Mouse (Mus musculus): ENCODE results near the gene Prpf3. TPM values are rescaled to one million over a fixed set of nuclear protein-coding genes. Genes with fewer than 3 reads are reported as not detected.

The Prpf3 gene
- polyA plus RNA-seq, 1 experiment from 2014 or later = 80.7 TPM

- no peak overlapping the region for H3K9ac ChIP-seq (ENCODE audit: low read length)
- ATAC-seq (ENCODE audit: insufficient number of reproducible peaks, low FRiP score, low TSS enrichment, low read depth) = no peak
- H3K4me2 ChIP-seq (ENCODE audit: low read depth, severe bottlenecking) = no peak overlapping the region
- no peak for DNase-seq (ENCODE audit: low spot score)
- 90% methylated on average over 4 of the region's 4 CpGs for WGBS
- H3K4me1 ChIP-seq (ENCODE audit: control insufficient read depth, insufficient read depth, low read length) = no peaks in the 10 kb centered on the region
- H3K27me3 ChIP-seq (ENCODE audit: control insufficient read depth, insufficient read depth, low read length) = no peaks in the 10 kb centered on the region
- no peak overlapping the region for H3K27ac ChIP-seq (replicated peaks; ENCODE audit: low read depth, low read length)
- no peaks in the 10 kb centered on the region for H3K9me3 ChIP-seq (ENCODE audit: control insufficient read depth, low read length)
- no peaks in the 10 kb centered on the region; the same call in 1 of the 2 replicates for H3K36me3 ChIP-seq (ENCODE audit: control insufficient read depth, insufficient read depth, low read length)
- H3K4me3 ChIP-seq (ENCODE audit: low read depth, low read length) = no peak overlapping the region
Observed at GRCm38 (mm10) chr3:95798756-95799155, 56.9 kb downstream of the Prpf3 start.

- Histone ChIP-seq H3K36me3 (ENCODE audit: control insufficient read depth, insufficient read depth, low read length) (no peaks in the 10 kb centered on the region), H3K4me2 (ENCODE audit: low read depth, severe bottlenecking) (no peak overlapping the region), H3K9ac (ENCODE audit: low read length) (no peak overlapping the region), H3K4me1 (ENCODE audit: control insufficient read depth, insufficient read depth, low read length) (no peaks in the 10 kb centered on the region), H3K4me3 (ENCODE audit: low read depth, low read length) (no peak overlapping the region), H3K9me3 (ENCODE audit: control insufficient read depth, low read length) (no peaks in the 10 kb centered on the region), H3K27ac (replicated peaks; ENCODE audit: low read depth, low read length) (no peak overlapping the region), H3K27me3 (ENCODE audit: control insufficient read depth, insufficient read depth, low read length) (no peaks in the 10 kb centered on the region)
- no peak for DNase-seq (ENCODE audit: low spot score)
- ATAC-seq (ENCODE audit: insufficient number of reproducible peaks, low FRiP score, low TSS enrichment, low read depth) = no peak
- WGBS = 90% methylated on average over 1 of the region's 1 CpGs
Observed at GRCm38 (mm10) chr3:95794299-95794698, 61.4 kb downstream of the Prpf3 start.

- H3K4me1 ChIP-seq (ENCODE audit: control insufficient read depth, insufficient read depth, low read length) = no peaks in the 10 kb centered on the region
- H3K4me3 ChIP-seq (ENCODE audit: low read depth, low read length) = no peak overlapping the region
- H3K27ac ChIP-seq (replicated peaks; ENCODE audit: low read depth, low read length) = no peak overlapping the region
- H3K9ac ChIP-seq (ENCODE audit: low read length) = no peak overlapping the region
- H3K9me3 ChIP-seq (ENCODE audit: control insufficient read depth, low read length) = no peaks in the 10 kb centered on the region
- no peak for ATAC-seq (ENCODE audit: insufficient number of reproducible peaks, low FRiP score, low TSS enrichment, low read depth)
- WGBS = 83% methylated on average over 2 of the region's 2 CpGs
- no peaks in the 10 kb centered on the region for H3K36me3 ChIP-seq (ENCODE audit: control insufficient read depth, insufficient read depth, low read length)
- no peak overlapping the region for H3K4me2 ChIP-seq (ENCODE audit: low read depth, severe bottlenecking)
- DNase-seq (ENCODE audit: low spot score) = no peak
- no peaks in the 10 kb centered on the region for H3K27me3 ChIP-seq (ENCODE audit: control insufficient read depth, insufficient read depth, low read length)
Observed at GRCm38 (mm10) chr3:95793662-95794061, 62.0 kb downstream of the Prpf3 start.

- Histone ChIP-seq H3K27me3 (ENCODE audit: control insufficient read depth, insufficient read depth, low read length) (no peaks in the 10 kb centered on the region), H3K9ac (ENCODE audit: low read length) (no peak overlapping the region), H3K4me3 (ENCODE audit: low read depth, low read length) (no peak overlapping the region), H3K9me3 (ENCODE audit: control insufficient read depth, low read length) (no peaks in the 10 kb centered on the region), H3K4me1 (ENCODE audit: control insufficient read depth, insufficient read depth, low read length) (no peaks in the 10 kb centered on the region), H3K36me3 (ENCODE audit: control insufficient read depth, insufficient read depth, low read length) (peaks cover 12% of the 10 kb centered on the region), H3K4me2 (ENCODE audit: low read depth, severe bottlenecking) (no peak overlapping the region), H3K27ac (replicated peaks; ENCODE audit: low read depth, low read length) (no peak overlapping the region)
- WGBS = 93% methylated on average over 4 of the region's 4 CpGs
- no peak for DNase-seq (ENCODE audit: low spot score)
- no peak for ATAC-seq (ENCODE audit: insufficient number of reproducible peaks, low FRiP score, low TSS enrichment, low read depth)
Observed at GRCm38 (mm10) chr3:95785501-95785900, 70.2 kb downstream of the Prpf3 start.

Other genes with a start within 250 kb of the Prpf3 start
- gene Ensa, start 230.9 kb downstream of the Prpf3 start, polyA plus RNA-seq (2014; fragmentation: Nextera tagmentation; extraction: Ambion mirVana) = 78.7 and 81.8 TPM in 2 replicates
- gene Mcl1, start 197.1 kb downstream of the Prpf3 start, polyA plus RNA-seq (2014; fragmentation: Nextera tagmentation; extraction: Ambion mirVana) = 63.2 and 67.9 TPM in 2 replicates
- 0.29 and 0.71 TPM in 2 replicates for gene Adamtsl4, start 168.0 kb downstream of the Prpf3 start, polyA plus RNA-seq (2014; fragmentation: Nextera tagmentation; extraction: Ambion mirVana)
- 5.1 and 6.8 TPM in 2 replicates for gene Ecm1, start 116.3 kb downstream of the Prpf3 start, polyA plus RNA-seq (2014; fragmentation: Nextera tagmentation; extraction: Ambion mirVana)
- gene Tars2, start 95.7 kb downstream of the Prpf3 start, polyA plus RNA-seq (2014; fragmentation: Nextera tagmentation; extraction: Ambion mirVana) = 64.1 and 66.3 TPM in 2 replicates
- gene Rprd2, start 37.0 kb downstream of the Prpf3 start, polyA plus RNA-seq (2014; fragmentation: Nextera tagmentation; extraction: Ambion mirVana) = 23.5 and 24.9 TPM in 2 replicates
- gene Mrps21, start 15.6 kb upstream of the Prpf3 start, polyA plus RNA-seq (2014; fragmentation: Nextera tagmentation; extraction: Ambion mirVana) = 339 and 359 TPM in 2 replicates
- 7.1 and 7.5 TPM in 2 replicates for gene Ciart, start 26.4 kb upstream of the Prpf3 start, polyA plus RNA-seq (2014; fragmentation: Nextera tagmentation; extraction: Ambion mirVana)
- gene BC028528, start 36.1 kb upstream of the Prpf3 start, polyA plus RNA-seq (2014; fragmentation: Nextera tagmentation; extraction: Ambion mirVana) = 6.7 and 7.5 TPM in 2 replicates
- 26.1 and 27.3 TPM in 2 replicates for gene Aph1a, start 38.1 kb upstream of the Prpf3 start, polyA plus RNA-seq (2014; fragmentation: Nextera tagmentation; extraction: Ambion mirVana)
- gene Car14, start 48.8 kb upstream of the Prpf3 start, polyA plus RNA-seq (2014; fragmentation: Nextera tagmentation; extraction: Ambion mirVana) = 128 and 129 TPM in 2 replicates
- 125 and 151 TPM in 2 replicates for gene Anp32e, start 73.4 kb upstream of the Prpf3 start, polyA plus RNA-seq (2014; fragmentation: Nextera tagmentation; extraction: Ambion mirVana)
- 78.3 and 82.7 TPM in 2 replicates for gene Plekho1, start 140.1 kb upstream of the Prpf3 start, polyA plus RNA-seq (2014; fragmentation: Nextera tagmentation; extraction: Ambion mirVana)
- 19.5 and 22.7 TPM in 2 replicates for gene Vps45, start 202.6 kb upstream of the Prpf3 start, polyA plus RNA-seq (2014; fragmentation: Nextera tagmentation; extraction: Ambion mirVana)
- 9.7 and 14.2 TPM in 2 replicates for gene Otud7b, start 248.6 kb upstream of the Prpf3 start, polyA plus RNA-seq (2014; fragmentation: Nextera tagmentation; extraction: Ambion mirVana)

Data from limb, embryonic 11.5 days (tissue).